Mouse (Mus musculus) activated CD4-positive, CD25-positive, alpha-beta regulatory T cell, adult 4 months (primary cell): Measurements from ENCODE around the gene Skp2. TPM values are rescaled to one million over a fixed set of nuclear protein-coding genes. Genes with fewer than 3 reads are reported as not detected.

Experiments
- ATAC-seq: one replicate; pipeline ENCODE4 v1.8.0; 2017
- polyA plus RNA-seq, 2 experiments: library from polyadenylated mRNA; unstranded; fragments of 100-300 nt; shearing (Covaris generic); gene quantifications; one replicate each; pipeline ENCODE4 v1.2.1; 2017

The Skp2 gene
- polyA plus RNA-seq, 2 experiments from 2014 or later = 5.9 to 6.0 TPM

DNA sequence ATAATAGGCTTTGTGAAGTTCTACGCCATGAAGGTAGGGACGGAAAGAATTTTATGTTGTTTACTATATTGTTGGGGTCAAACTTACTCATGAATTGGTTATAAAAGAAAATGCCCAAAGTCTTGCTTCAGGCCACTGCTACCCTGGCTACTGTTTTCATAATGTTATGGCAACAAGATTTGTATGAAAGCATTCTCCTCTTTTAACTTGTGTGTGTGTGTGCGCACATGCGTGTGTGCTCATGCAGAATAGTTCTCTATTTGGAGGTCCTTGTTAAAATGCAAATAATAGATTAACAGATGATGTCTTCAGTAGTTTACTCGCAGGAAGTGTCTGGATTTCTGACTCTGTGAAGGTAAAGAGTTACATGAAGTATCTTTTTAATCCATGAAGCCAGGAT is 81.5 kb downstream of the Skp2 start:
- no peak for ATAC-seq

DNA sequence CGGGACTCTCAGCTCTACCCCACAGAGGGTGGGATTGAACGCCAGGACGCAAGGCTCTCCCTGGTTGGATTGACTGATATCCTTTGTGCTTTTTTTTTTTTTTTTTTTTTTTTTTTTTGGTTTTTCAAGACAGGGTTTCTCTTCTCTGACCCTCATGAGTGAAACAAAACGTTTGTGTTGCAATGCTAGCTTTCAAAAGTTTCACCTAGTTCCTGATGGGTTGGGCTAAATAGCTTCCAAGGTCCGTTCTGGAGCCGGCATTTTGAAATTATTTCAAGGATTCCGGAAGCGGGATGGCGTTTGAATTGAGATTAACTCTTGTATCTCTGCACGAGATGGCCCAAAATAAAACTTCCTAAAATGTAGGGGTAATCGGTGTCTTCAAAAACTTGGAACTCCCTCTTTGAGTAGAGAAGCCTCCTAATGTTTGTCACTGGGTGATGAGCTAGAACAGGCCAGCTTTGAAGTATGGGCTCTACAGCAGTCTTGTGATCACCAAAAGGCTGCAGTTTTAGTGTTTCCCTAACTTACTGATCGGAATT is 82.1 kb downstream of the Skp2 start:
- ATAC-seq = no peak

DNA sequence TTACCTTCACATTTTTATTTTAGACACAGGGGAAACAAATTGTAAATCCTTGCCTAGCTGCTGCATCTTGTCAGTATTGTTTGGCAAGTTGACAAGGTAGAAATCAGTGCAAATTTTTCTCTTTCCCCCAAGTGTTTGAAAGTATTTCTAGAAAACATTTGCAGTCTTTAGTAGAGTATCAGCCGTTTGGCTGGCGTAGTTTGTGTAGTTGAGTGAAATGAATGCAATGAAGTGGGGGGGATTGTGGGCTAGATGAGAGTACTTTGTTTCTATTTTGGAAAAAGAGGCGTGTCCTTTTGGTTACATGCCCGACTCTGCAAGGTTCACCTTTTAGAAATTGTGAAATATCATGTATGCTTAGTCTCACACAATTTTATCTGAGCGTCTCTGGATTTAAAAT is 82.6 kb downstream of the Skp2 start:
- ATAC-seq = no peak

DNA sequence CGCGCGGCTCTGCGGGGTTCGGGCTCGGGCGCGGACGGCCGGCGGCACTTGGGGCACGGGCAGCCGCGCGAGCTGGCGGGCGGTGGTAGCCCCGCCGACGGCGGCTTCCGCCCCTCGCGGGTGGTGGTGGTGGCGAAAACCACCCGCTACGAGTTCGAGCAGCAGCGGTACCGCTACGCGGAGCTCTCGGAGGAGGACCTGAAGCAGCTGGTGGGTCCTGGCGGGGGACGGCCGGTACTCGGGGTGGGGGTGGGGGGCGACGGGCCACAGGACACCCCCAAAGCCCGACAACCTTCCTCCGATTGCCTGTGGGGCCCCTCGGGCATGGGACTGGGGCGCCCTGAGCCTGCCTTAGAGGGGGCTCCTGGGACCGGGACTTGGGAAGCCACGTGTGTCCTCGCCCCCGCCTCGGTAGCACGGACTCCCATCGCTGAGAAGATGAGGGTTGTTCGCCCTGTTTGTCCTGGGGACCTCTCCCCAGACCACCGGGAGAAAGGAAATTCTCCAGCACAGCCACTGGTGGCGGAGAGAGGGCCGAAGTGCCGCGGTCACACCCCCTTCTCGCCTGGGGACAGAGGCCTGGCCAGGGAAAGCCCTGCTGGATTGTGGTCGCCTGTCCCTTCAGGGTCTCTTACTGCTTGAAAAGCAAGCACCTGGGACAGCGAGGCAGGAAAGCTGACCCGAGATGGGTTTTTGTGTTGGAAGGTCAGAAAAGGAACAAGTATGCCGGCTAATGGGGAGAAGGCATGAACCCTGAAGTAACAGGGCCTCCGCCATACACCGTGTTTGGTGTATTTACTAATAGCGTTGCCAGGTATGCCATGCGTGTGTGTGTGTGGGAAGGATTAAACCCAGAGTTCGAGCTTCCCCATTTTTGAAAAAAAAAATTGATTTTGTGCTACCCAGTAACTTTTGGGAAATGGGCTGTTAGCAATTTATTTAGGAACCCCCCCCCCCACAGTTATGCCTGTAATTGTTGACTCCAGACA is 83.4 kb downstream of the Skp2 start:
- peak; percentile 30 for ATAC-seq

DNA sequence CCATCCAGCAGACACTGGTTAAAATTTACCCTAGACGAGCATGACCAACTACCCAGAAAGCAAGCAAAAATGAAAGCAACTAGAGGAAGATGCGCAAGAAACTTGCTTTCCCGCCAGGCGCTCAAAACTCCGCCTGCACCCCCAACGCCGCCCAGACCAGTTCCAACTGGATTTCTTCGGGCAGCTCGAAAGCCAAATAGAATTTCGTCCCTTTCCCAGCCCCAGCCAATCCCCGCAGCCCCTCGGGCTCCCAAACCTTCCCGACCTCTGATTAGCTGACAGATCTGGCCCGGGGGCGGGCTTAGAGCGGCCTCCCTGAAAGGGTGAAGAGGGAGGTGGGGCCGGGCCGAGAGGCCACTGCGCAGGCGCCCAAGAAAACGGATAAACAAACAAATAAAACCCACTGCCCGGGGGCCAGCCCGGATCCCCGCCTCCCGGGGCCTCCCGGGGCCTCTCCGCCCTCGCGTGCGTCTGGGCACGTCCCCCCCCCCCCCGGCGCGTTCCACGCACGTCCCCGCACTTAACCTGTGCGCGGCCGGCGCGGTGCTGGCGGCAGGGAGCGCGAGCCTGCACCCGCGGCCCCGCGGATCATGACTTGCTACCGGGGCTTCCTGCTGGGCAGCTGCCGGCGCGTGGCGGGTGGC is 84.2 kb downstream of the Skp2 start, which contains the start of gene Nadk2:
Gene Nadk2 (plus strand): TSS at position 349 of the 644 bp plus-strand sequence.
- ATAC-seq = peak; percentile 92

DNA sequence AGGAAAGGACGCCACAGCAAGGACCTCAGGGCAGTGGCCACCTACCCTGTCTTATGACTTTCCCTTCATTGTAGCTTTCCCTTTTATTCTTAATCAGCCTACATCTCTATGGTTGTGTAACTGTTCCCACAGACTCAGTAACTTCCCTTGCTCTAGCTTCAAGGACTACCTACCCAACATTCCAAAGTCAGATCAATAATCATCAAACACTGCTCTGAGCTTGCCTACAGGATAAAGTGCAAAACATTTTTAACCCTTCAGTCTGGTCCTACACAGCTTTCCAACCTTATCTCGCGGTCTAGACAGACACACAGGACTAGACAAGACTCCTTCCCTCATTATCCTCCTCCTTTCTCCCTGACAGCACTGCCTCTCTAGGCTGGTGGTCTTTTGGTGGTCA is 84.9 kb downstream of the Skp2 start:
- no peak for ATAC-seq

DNA sequence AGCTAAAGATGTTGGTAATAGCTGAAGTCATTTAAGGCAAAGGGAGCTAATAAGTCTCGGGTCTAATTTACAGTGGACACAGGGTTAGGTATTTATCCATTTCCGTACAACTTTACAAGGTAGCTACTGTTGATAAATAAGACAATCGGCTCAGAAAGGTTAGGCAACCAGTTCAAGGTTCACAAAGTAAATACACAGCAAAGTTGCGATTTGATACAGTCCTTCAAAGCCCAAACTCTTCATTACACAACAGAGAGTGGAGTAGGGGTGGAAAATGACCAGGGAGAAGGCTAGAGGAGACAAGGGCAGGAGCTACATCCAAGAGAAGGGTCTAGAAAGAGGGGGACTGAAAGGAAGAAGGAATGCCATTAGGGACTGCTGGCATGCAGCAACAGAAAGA is 86.3 kb downstream of the Skp2 start:
- ATAC-seq = no peak

Other genes with a start within 250 kb of the Skp2 start
- under 1 TPM in 1 of 2 experiments, not detected in 1; 0.22 TPM for gene Ranbp3l, start 187.5 kb downstream of the Skp2 start, polyA plus RNA-seq
- gene Nadk2, start 84.2 kb downstream of the Skp2 start, polyA plus RNA-seq = 1 to 10 TPM; 3.3 to 7.0 TPM
- gene Lmbrd2, start 14.9 kb downstream of the Skp2 start, polyA plus RNA-seq = 1 to 10 TPM; 3.0 to 3.6 TPM
- not detected for gene Ugt3a1, start 121.5 kb upstream of the Skp2 start, polyA plus RNA-seq
- gene Ugt3a2, start 180.1 kb upstream of the Skp2 start, polyA plus RNA-seq = not detected